Mouse (Mus musculus) limb, embryonic 12.5 days (tissue): ENCODE results near the gene Stat5b. TPM values are rescaled to one million over a fixed set of nuclear protein-coding genes. Genes with fewer than 3 reads are reported as not detected.

Experiments
- ATAC-seq: fragments of 200-750 bp; cut with Nextera tagmentation; 2 replicates; pipeline ENCODE4 v1.8.0; 2017; ENCODE audit warnings: low read depth, moderate TSS enrichment; ENCODE audit not compliant: insufficient number of reproducible peaks, insufficient read depth, low FRiP score, low TSS enrichment
- H3K27ac ChIP-seq: fragments of 300-500 bp; sonication (generic); 2 replicates; pipeline ENCODE4 v1.5.1; 2016; ENCODE audit warnings: mild to moderate bottlenecking, moderate library complexity
- H3K27me3 ChIP-seq: fragments of 300-500 bp; sonication (generic); 2 replicates; pipeline ENCODE4 v1.6.1; 2016; ENCODE audit warnings: mild to moderate bottlenecking, moderate library complexity
- H3K36me3 ChIP-seq: fragments of 300-500 bp; sonication (generic); 2 replicates; pipeline ENCODE4 v1.6.1; 2016; ENCODE audit warnings: mild to moderate bottlenecking, moderate library complexity
- H3K4me1 ChIP-seq: fragments of 300-500 bp; sonication (generic); replicated peaks from 2 replicates; pipeline ENCODE4 v1.6.1; 2016
- H3K4me2 ChIP-seq: fragments of 300-500 bp; sonication (generic); 2 replicates; pipeline ENCODE4 v1.6.1; 2016; ENCODE audit warnings: mild to moderate bottlenecking, moderate library complexity
- H3K4me3 ChIP-seq: fragments of 300-500 bp; sonication (generic); replicated peaks from 2 replicates; pipeline ENCODE4 v1.5.1; 2016; ENCODE audit warnings: mild to moderate bottlenecking
- H3K9ac ChIP-seq: fragments of 300-500 bp; sonication (generic); replicated peaks from 2 replicates; pipeline ENCODE4 v1.6.1; 2016; ENCODE audit warnings: mild to moderate bottlenecking, moderate library complexity
- H3K9me3 ChIP-seq: fragments of 300-500 bp; sonication (generic); 2 replicates; pipeline ENCODE4 v1.6.1; 2016; ENCODE audit warnings: mild to moderate bottlenecking, moderate library complexity
- WGBS: fragments of 180-500 bp; shearing (Covaris S2); methylation state at CpG from one replicate; pipeline ENCODE4 v1.1.7; 2016; 5-methylcytosine and 5-hydroxymethylcytosine counted together
- polyA plus RNA-seq: library from polyadenylated mRNA; unstranded; fragments of >200 nt; fragmentation: Nextera tagmentation; extraction: Ambion mirVana; gene quantifications from 2 replicates; pipeline ENCODE4 v1.2.1, GENCODE M21; 2016

The Stat5b gene
- polyA plus RNA-seq, 1 experiment from 2014 or later, result 20.4 TPM

DNA sequence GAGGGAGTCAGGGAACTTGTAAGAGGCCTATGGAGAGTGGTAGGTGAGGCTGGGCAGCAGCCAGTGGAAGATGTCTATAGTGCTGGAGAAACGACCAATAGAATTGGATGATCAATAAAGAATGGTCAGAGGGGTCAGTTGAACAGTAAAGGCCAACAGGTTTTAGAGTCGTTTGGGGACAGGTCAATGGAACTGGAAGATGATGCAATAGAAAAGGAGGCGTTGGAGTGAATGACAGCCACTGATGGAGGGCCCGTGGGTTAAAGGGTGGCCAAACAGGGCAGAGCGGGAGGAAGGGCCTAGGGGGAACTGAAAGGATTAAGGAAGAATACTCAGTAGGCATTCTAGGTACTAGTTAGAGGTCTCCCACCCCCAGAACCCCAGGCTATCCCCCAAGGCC lies 103.4 kb downstream of the Stat5b start:
- peaks cover 60% of the 10 kb centered on the region for H3K27me3 ChIP-seq
- H3K9ac ChIP-seq, result no peak overlapping the region
- no peak overlapping the region for H3K4me2 ChIP-seq
- no peak overlapping the region for H3K27ac ChIP-seq
- H3K4me3 ChIP-seq, result no peak overlapping the region
- no peaks in the 10 kb centered on the region for H3K4me1 ChIP-seq
- H3K9me3 ChIP-seq, result no peaks in the 10 kb centered on the region
- 72% methylated on average over 5 of the region's 5 CpGs for WGBS
- no peak for ATAC-seq
- no peaks in the 10 kb centered on the region for H3K36me3 ChIP-seq

DNA sequence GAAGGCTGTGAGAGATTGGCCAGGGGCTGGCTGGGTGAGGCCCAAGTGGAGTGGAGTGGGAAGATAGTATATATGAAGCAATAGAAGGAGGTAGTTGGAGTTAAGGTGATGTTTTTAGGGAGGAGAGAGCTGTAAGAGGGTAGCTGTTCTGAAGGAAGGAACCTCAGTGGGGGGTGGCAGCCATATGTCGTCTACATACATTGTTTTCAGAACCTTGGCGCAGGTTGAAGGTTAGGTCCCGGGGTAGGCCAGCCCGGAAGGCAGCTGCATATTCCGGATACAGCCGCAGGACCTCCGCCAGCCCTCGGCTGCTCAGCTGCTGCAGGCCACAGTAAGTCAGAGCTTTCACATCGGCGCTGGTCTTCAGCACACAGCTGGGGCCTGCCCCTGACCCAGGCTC lies 104.0 kb downstream of the Stat5b start:
- no peaks in the 10 kb centered on the region for H3K4me1 ChIP-seq
- H3K27ac ChIP-seq, result no peak overlapping the region
- H3K27me3 ChIP-seq, result peaks cover 55% of the 10 kb centered on the region
- ATAC-seq, result no peak
- H3K4me3 ChIP-seq, result no peak overlapping the region
- H3K9me3 ChIP-seq, result no peaks in the 10 kb centered on the region
- WGBS, result 86% methylated on average over 10 of the region's 10 CpGs
- H3K9ac ChIP-seq, result no peak overlapping the region
- H3K4me2 ChIP-seq, result no peak overlapping the region
- no peaks in the 10 kb centered on the region for H3K36me3 ChIP-seq

GRCm38 (mm10) chr11:100745085-100745484 lies 105.4 kb downstream of the Stat5b start:
- Histone ChIP-seq H3K27ac (no peak overlapping the region), H3K27me3 (peaks cover 49% of the 10 kb centered on the region), H3K9me3 (no peaks in the 10 kb centered on the region), H3K36me3 (no peaks in the 10 kb centered on the region), H3K4me2 (no peak overlapping the region), H3K9ac (no peak overlapping the region; the same call in 1 of the 2 replicates), H3K4me3 (no peak overlapping the region), H3K4me1 (no peaks in the 10 kb centered on the region)
- no peak for ATAC-seq
- WGBS, result 18% methylated on average over 6 of the region's 6 CpGs

DNA sequence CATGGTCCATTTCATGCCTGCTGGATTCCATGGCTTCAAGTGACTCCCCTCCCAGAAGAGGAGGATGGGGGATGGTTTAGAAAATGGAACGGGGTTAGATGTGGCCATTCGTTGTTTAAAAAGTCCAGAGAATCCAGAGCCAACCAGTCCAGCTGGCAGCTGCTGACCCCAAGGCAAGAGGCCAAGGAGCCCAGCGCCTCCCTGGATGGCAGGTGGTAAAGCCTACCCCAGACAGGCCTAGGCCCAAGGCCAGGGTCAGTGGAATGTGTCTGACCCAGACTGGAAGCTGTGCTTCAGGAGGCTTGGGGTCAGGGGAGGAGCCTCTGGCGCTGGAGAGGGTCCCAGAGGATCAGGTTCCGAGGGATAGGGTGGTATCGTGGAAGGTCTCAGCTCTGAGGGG lies 109.2 kb downstream of the Stat5b start:
- H3K27ac ChIP-seq, result no peak overlapping the region
- H3K9ac ChIP-seq, result no peak overlapping the region
- no peaks in the 10 kb centered on the region for H3K9me3 ChIP-seq
- no peak overlapping the region for H3K4me2 ChIP-seq
- no peak overlapping the region for H3K4me3 ChIP-seq
- no peaks in the 10 kb centered on the region for H3K36me3 ChIP-seq
- 67% methylated on average over 6 of the region's 6 CpGs for WGBS
- peaks cover 10% of the 10 kb centered on the region for H3K4me1 ChIP-seq
- no peak for ATAC-seq
- H3K27me3 ChIP-seq, result peaks cover 17% of the 10 kb centered on the region

DNA sequence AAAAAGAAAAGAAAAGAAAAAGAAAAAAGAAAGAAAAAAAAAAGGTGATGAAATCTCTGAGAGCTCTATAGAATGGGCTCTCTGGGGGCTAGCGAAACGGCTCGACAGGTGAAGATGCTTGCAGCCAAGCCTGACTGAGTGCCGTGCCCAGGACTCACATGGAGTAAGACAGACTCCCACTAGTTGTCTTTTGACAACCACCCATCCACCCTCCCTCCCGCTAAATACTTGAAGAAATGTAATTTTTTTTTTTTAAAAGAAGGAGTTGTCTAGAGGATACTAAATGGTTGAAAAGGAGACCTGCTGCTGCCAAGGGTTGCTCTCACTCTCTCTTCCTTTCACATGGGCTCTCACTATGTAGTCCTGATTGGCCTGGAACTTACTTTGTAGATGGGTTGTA lies 111.8 kb downstream of the Stat5b start:
- Histone ChIP-seq H3K27ac (no peak overlapping the region), H3K4me2 (peak overlapping the region; percentile 92), H3K4me1 (peaks cover 10% of the 10 kb centered on the region), H3K27me3 (peaks cover 6% of the 10 kb centered on the region), H3K4me3 (peak overlapping the region; percentile 94), H3K9ac (0 out of 2 replicates have a peak overlapping the region, but pooled peaks have one; percentile 45), H3K36me3 (peaks cover 8% of the 10 kb centered on the region; the same call in 1 of the 2 replicates), H3K9me3 (no peaks in the 10 kb centered on the region)
- 27% methylated on average over 5 of the region's 5 CpGs for WGBS
- 0 out of 2 replicates have a peak, but pooled peaks have one; percentile 32 for ATAC-seq

GRCm38 (mm10) chr11:100738066-100738604 lies 112.4 kb downstream of the Stat5b start, which contains the start of gene Rab5c:
Gene Rab5c (minus strand): TSS chr11:100738215.
- H3K27me3 ChIP-seq, result peaks cover 6% of the 10 kb centered on the region
- H3K4me1 ChIP-seq, result peaks cover 10% of the 10 kb centered on the region
- H3K4me3 ChIP-seq, result peak within 1 kb of the TSS; percentile 94
- peak; percentile 98 for ATAC-seq
- peaks cover 11% of the 10 kb centered on the region for H3K36me3 ChIP-seq
- H3K27ac ChIP-seq, result peak within 1 kb of the TSS; percentile 66; the same call in 1 of the 2 replicates
- under 1% methylated on average over 39 of the region's 39 CpGs for WGBS
- H3K9me3 ChIP-seq, result no peaks in the 10 kb centered on the region
- H3K4me2 ChIP-seq, result peak within 1 kb of the TSS; percentile 92
- H3K9ac ChIP-seq, result peak within 1 kb of the TSS; percentile 92

- H3K4me3 ChIP-seq, result peak overlapping the region; percentile 94
- no peak overlapping the region for H3K27ac ChIP-seq
- H3K27me3 ChIP-seq, result peaks cover 6% of the 10 kb centered on the region
- peak overlapping the region; percentile 92 for H3K9ac ChIP-seq
- H3K36me3 ChIP-seq, result peaks cover 16% of the 10 kb centered on the region
- H3K4me1 ChIP-seq, result peaks cover 10% of the 10 kb centered on the region
- no peaks in the 10 kb centered on the region for H3K9me3 ChIP-seq
- WGBS, result 2% methylated on average over 13 of the region's 13 CpGs
- H3K4me2 ChIP-seq, result peak overlapping the region; percentile 92
- no peak for ATAC-seq
These were observed 113.3 kb downstream of the Stat5b start for GRCm38 (mm10) chr11:100737105-100737733.

DNA sequence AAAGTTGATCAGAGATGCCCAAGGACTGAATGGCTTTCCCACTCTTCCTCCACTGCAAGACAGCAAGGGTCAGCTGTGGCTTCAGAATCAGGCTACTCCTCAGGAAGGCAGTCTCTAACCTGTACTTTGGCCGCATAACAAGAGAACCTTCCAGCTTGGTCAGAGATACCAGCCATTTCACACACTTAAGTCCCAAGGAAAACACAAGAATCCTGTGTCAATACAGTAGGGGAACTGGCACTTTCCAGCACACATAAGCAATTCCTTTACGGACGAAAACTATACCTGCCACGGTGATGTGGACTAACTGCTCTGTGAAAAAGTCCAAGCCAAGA lies 113.8 kb downstream of the Stat5b start:
- Histone ChIP-seq H3K36me3 (peaks cover 16% of the 10 kb centered on the region), H3K4me2 (peak overlapping the region; percentile 92), H3K4me3 (peak overlapping the region; percentile 94), H3K4me1 (peaks cover 10% of the 10 kb centered on the region), H3K9me3 (no peaks in the 10 kb centered on the region), H3K27me3 (peaks cover 6% of the 10 kb centered on the region), H3K9ac (peak overlapping the region; percentile 92; the same call in 1 of the 2 replicates), H3K27ac (no peak overlapping the region)
- WGBS, result 81% methylated on average over 4 of the region's 4 CpGs
- ATAC-seq, result no peak

DNA sequence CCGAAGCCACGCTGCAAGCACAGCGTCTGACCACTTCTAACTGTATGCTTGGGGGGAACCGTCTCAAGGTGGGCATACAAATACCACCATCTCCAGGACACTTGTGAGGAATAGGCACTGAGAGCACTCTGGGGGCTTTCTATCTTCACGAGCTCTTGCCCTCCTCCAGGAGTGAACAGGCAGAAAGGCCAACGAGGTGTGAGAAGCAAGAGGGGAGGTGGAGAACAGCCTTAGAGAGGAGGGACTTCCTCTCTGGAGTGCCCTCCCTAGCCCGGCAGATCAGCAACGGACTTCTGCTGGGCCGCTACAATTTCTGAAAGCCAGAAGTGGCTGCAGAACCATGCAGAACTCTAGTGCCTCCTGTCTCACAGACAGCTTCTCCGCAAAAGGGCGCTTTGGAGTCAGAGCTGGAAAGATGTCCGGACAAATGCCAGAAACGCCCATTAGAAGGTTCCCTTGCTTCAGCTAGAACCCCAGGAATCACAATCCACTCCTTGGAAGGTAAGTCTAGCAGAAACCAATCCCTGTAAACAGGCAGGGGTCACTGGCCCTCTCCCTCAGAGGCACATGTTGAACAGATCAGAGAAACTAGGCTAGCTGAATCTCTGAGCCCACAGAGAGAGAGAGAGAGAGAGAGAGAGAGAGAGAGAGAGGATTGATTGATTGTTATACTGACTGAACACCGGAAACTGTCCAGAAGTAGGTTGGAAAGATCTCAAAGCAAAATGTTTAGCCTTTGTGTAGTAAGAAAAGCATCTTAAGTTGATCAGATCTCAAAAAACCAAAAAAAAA lies 114.4 kb downstream of the Stat5b start:
- Histone ChIP-seq H3K4me1 (peaks cover 10% of the 10 kb centered on the region), H3K27ac (no peak overlapping the region), H3K4me2 (peak overlapping the region; percentile 92), H3K4me3 (0 out of 2 replicates have a peak overlapping the region, but pooled peaks have one; percentile 94), H3K27me3 (peaks cover 6% of the 10 kb centered on the region), H3K36me3 (peaks cover 16% of the 10 kb centered on the region), H3K9ac (peak overlapping the region; percentile 92), H3K9me3 (no peaks in the 10 kb centered on the region)
- 81% methylated on average over 14 of the region's 14 CpGs for WGBS
- ATAC-seq, result no peak

DNA sequence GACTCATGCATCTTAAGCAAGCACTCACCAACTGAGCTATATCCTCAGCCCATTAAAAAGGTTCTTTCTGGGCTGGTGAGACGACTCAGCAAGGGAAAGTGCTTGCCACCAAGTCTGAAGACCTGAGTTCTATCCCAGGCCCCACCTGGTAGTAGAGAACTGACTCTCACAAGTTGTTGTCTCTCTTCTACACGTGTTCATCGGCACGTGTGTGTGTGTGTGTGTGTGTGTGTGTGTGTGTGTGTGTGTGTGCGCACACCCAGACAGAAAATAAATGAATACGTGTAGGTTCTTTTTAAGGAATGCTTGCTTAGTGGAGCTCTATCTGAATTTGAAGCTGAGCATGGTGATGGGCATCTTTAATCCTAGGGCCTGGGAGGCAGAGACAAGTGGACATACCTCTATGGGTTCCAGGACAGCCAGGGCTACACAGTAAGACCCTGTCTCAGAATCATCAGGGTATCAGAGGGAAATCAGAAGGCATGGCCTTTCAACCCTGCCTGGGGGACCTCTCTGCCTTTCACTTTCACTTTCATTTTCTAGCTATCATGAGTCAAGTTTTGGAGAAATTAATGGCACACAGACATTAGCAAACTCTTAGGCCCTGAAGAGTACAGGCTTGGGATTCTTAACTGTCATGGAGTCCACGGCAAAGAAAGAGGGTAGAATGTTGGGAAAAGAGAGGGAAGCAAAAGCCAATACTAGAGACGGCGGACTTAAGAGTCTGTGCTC lies 115.2 kb downstream of the Stat5b start:
- Histone ChIP-seq H3K27me3 (peaks cover 4% of the 10 kb centered on the region), H3K27ac (no peak overlapping the region), H3K9me3 (no peaks in the 10 kb centered on the region), H3K4me2 (no peak overlapping the region), H3K9ac (peak overlapping the region; percentile 92), H3K4me3 (no peak overlapping the region), H3K4me1 (peaks cover 10% of the 10 kb centered on the region), H3K36me3 (peaks cover 16% of the 10 kb centered on the region)
- no peak for ATAC-seq
- WGBS, result 93% methylated on average over 9 of the region's 9 CpGs
